In the genomic region with DNA sequence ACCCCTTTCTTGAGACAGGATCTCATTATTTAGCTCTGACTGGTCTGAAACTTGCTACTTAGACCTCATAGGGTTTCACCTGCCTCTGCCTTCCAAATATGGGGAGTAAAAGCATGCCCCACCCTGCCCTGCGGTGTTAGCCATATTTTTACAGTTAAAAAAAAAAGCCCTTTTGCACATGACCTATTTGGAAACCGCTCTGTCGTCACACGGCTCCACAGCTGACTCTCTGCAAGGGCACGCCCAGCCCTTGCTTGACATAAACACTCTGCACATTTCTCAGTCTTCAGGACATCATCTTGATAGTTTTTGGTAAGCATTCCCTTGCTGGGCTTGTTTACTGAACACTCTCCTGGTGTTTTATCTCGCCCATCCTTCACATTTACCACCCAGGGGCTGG, we compare ENCODE assay signal across 9 mouse cellular contexts.
"Had no signal": no experiment of that assay in that cellular context is flagged by ENCODE, and none has a peak within 500 bp of the region (broad histone marks: within the 10 kb centered on the region; RNA-seq: fewer than 3 reads in every experiment).

No protein-coding gene starts in this region.

- DNase-seq: kidney, adult 11 months; kidney, postnatal 14 days; left cerebral cortex, postnatal 4 days; midbrain, embryonic 14.5 days; retina, postnatal 1 day; right cerebral cortex, postnatal 4 days; spleen, adult 18-20 months; thymus, adult 18-20 months; thymus, postnatal 25 days had no signal
